Mouse (Mus musculus) myocyte (in vitro differentiated cells): ENCODE measurements around the gene Zbtb1. TPM values are rescaled to one million over a fixed set of nuclear protein-coding genes. Genes with fewer than 3 reads are reported as not detected.

Source experiments
- H3K27me3 ChIP-seq: one replicate; pipeline ENCODE4 v1.6.1; 2011; ENCODE audit not compliant: control insufficient read depth, insufficient read depth, insufficient read length
- H3K36me3 ChIP-seq: one replicate; pipeline ENCODE4 v1.6.1; 2011; ENCODE audit not compliant: control insufficient read depth, insufficient read depth
- H3K4me2 ChIP-seq: one replicate; pipeline ENCODE4 v1.6.1; 2011; ENCODE audit warnings: low read depth, control low read depth
- H3K4me3 ChIP-seq: one replicate; pipeline ENCODE4 v1.5.1; 2011; ENCODE audit warnings: mild to moderate bottlenecking, control low read depth, moderate library complexity
- H3K79me2 ChIP-seq: one replicate; pipeline ENCODE4 v1.6.1; 2011; ENCODE audit not compliant: control insufficient read depth, insufficient read depth
- H3ac ChIP-seq: one replicate; pipeline ENCODE4 v1.6.1; 2011; ENCODE audit not compliant: control insufficient read depth, insufficient read length
- CEBPB ChIP-seq: IDR thresholded peaks from 2 replicates; pipeline ENCODE4 v1.6.1; 2011; ENCODE audit warnings: mild to moderate bottlenecking, moderate library complexity; ENCODE audit not compliant: poor library complexity, insufficient read depth, severe bottlenecking
- E2F4 ChIP-seq: IDR thresholded peaks from one replicate; pipeline ENCODE4 v1.6.1; 2011; ENCODE audit warnings: mild to moderate bottlenecking, control low read depth, moderate library complexity; ENCODE audit not compliant: insufficient read depth
- MAX ChIP-seq: IDR thresholded peaks from one replicate; pipeline ENCODE4 v1.6.1; 2011; ENCODE audit warnings: low read depth, mild to moderate bottlenecking, control low read depth
- MYOD1 ChIP-seq, 3 experiments: IDR thresholded peaks; one replicate each; pipeline ENCODE4 v1.6.1; 2011; ENCODE audit warnings: control low read depth in 2 of 3, low read depth in 2 of 3, mild to moderate bottlenecking in 2 of 3, moderate library complexity in 1 of 3; ENCODE audit not compliant: insufficient read length in 2 of 3, control insufficient read depth in 1 of 3
- MYOG ChIP-seq, 3 experiments: IDR thresholded peaks; one replicate each; pipeline ENCODE4 v1.6.1; 2011; ENCODE audit warnings: control low read depth in 2 of 3, low read depth in 2 of 3, mild to moderate bottlenecking in 2 of 3; ENCODE audit not compliant: insufficient read length in 2 of 3, control insufficient read depth in 1 of 3, insufficient read depth in 1 of 3
- POLR2A ChIP-seq: IDR thresholded peaks from one replicate; pipeline ENCODE4 v1.6.1; 2011; ENCODE audit warnings: low read depth, mild to moderate bottlenecking, control low read depth, moderate library complexity; ENCODE audit not compliant: insufficient read length
- POLR2AphosphoS2 ChIP-seq: IDR thresholded peaks from one replicate; pipeline ENCODE4 v1.6.1; 2011; ENCODE audit warnings: low read depth, control low read depth; ENCODE audit not compliant: insufficient read length
- REST ChIP-seq: IDR thresholded peaks from one replicate; pipeline ENCODE4 v1.6.1; 2011; ENCODE audit warnings: mild to moderate bottlenecking, control low read depth, moderate library complexity; ENCODE audit not compliant: insufficient read depth, insufficient read length
- SRF ChIP-seq: IDR thresholded peaks from one replicate; pipeline ENCODE4 v1.6.1; 2011; ENCODE audit warnings: low read depth; ENCODE audit not compliant: control insufficient read depth, insufficient read length
- TCF12 ChIP-seq: IDR thresholded peaks from one replicate; pipeline ENCODE4 v1.6.1; 2011; ENCODE audit warnings: mild to moderate bottlenecking, control low read depth; ENCODE audit not compliant: poor library complexity, insufficient read depth, severe bottlenecking
- TCF3 ChIP-seq: IDR thresholded peaks from one replicate; pipeline ENCODE4 v1.6.1; 2011; ENCODE audit warnings: low read depth, control low read depth; ENCODE audit not compliant: insufficient read length
- USF1 ChIP-seq: IDR thresholded peaks from one replicate; pipeline ENCODE4 v1.6.1; 2011; ENCODE audit warnings: low read depth, mild to moderate bottlenecking, control low read depth, moderate library complexity
- polyA plus RNA-seq: library from polyadenylated mRNA; unstranded; fragments of >200 nt; fragmentation: generic; extraction: Trizol; gene quantifications from one replicate; pipeline ENCODE4 v1.2.1, GENCODE M21; 2012; ENCODE audit warnings: missing spikeins

The Zbtb1 gene
- polyA plus RNA-seq, 1 experiment: 1.7 TPM

- no peak for TF ChIP-seq MYOG (IDR thresholded peaks at IDR 0.05; ENCODE audit: control insufficient read depth in 1 of 3, insufficient read depth in 1 of 3, insufficient read length in 2 of 3, low read depth in 2 of 3)
- TF ChIP-seq MAX: no peak
- no peak for TF ChIP-seq POLR2AphosphoS2
- no peak for TF ChIP-seq TCF12
- no peak for TF ChIP-seq POLR2A
- TF ChIP-seq E2F4: no peak
- TF ChIP-seq MYOD1 (IDR thresholded peaks at IDR 0.05; ENCODE audit: control insufficient read depth in 1 of 3, insufficient read length in 2 of 3, low read depth in 2 of 3): no peak
- Histone ChIP-seq H3ac (no peak overlapping the region), H3K36me3 (no peaks in the 10 kb centered on the region), H3K27me3 (no peaks in the 10 kb centered on the region), H3K79me2 (no peaks in the 10 kb centered on the region), H3K4me3 (no peak overlapping the region), H3K4me2 (no peak overlapping the region)
These were observed 60.9 kb downstream of the Zbtb1 start for GRCm38 (mm10) chr12:76430879-76431406.

DNA sequence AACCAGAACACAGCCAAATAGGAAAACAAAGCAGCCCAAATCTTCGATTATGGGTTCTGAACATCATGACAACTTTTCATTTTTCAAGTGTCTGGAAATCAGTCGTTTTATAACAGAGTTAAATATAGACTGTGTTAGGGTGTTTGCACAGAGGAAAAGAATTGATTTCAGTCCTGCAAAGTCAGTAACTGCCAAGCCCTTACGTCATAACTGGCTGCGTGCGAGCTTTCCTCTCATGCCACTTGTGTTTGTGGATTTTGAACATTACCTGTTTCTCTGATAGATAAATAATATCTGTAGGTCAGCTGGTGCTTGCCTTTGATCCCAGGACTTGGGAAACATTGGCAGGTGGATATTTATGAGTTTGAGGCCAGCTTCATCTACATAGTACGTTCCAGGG, 61.4 kb downstream of the Zbtb1 start:
- no peak overlapping the region for H3K4me2 ChIP-seq
- H3ac ChIP-seq: no peak overlapping the region
- TF ChIP-seq REST (no peak), USF1 (no peak), POLR2A (no peak), TCF3 (no peak), MYOD1 (IDR thresholded peaks at IDR 0.05; ENCODE audit: control insufficient read depth in 1 of 3, insufficient read length in 2 of 3, low read depth in 2 of 3) (no peak), E2F4 (no peak), MAX (no peak)
- no peaks in the 10 kb centered on the region for H3K79me2 ChIP-seq
- H3K4me3 ChIP-seq: no peak overlapping the region
- no peaks in the 10 kb centered on the region for H3K27me3 ChIP-seq
- no peaks in the 10 kb centered on the region for H3K36me3 ChIP-seq

DNA sequence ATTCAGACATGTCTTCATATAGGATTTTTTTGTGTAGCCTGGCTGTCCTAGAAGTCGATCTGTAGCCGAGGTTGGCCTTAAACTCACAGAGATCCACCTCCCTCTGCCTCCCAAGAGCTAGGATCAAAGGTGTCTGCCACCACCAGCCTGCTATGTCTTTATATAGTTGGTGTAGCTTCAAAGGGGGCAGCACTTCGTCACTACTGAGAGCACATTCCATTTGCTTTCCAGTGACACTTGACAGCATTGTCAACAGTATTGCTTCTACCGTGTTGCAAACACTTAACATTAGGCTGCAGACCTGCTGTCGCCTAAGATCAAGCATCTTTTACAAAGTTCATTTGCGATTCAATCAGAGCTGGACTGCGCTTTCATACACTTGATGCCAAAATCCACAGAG, 64.0 kb downstream of the Zbtb1 start:
- H3K27me3 ChIP-seq: no peaks in the 10 kb centered on the region
- no peaks in the 10 kb centered on the region for H3K79me2 ChIP-seq
- H3ac ChIP-seq: no peak overlapping the region
- TF ChIP-seq CEBPB: no peak
- no peak for TF ChIP-seq USF1
- no peak for TF ChIP-seq POLR2A
- TF ChIP-seq POLR2AphosphoS2: no peak
- TF ChIP-seq MYOG (IDR thresholded peaks at IDR 0.05; ENCODE audit: control insufficient read depth in 1 of 3, insufficient read depth in 1 of 3, insufficient read length in 2 of 3, low read depth in 2 of 3): no peak
- no peak for TF ChIP-seq MYOD1 (IDR thresholded peaks at IDR 0.05; ENCODE audit: control insufficient read depth in 1 of 3, insufficient read length in 2 of 3, low read depth in 2 of 3)
- TF ChIP-seq SRF: no peak
- no peak for TF ChIP-seq TCF3
- TF ChIP-seq E2F4: no peak
- TF ChIP-seq MAX: no peak
- TF ChIP-seq TCF12: no peak
- no peak for TF ChIP-seq REST
- H3K4me2 ChIP-seq: no peak overlapping the region
- no peaks in the 10 kb centered on the region for H3K36me3 ChIP-seq
- H3K4me3 ChIP-seq: no peak overlapping the region

GRCm38 (mm10) chr12:76435084-76435483, 65.0 kb downstream of the Zbtb1 start:
- Histone ChIP-seq H3K36me3 (no peaks in the 10 kb centered on the region), H3K4me3 (no peak overlapping the region), H3K79me2 (no peaks in the 10 kb centered on the region), H3K27me3 (no peaks in the 10 kb centered on the region), H3K4me2 (no peak overlapping the region), H3ac (no peak overlapping the region)
- no peak for TF ChIP-seq CEBPB
- TF ChIP-seq USF1: no peak
- TF ChIP-seq MAX: no peak
- TF ChIP-seq TCF3: no peak
- no peak for TF ChIP-seq POLR2AphosphoS2
- TF ChIP-seq MYOG (IDR thresholded peaks at IDR 0.05; ENCODE audit: control insufficient read depth in 1 of 3, insufficient read depth in 1 of 3, insufficient read length in 2 of 3, low read depth in 2 of 3): no peak
- TF ChIP-seq TCF12: no peak
- no peak for TF ChIP-seq SRF
- no peak for TF ChIP-seq E2F4
- TF ChIP-seq MYOD1 (IDR thresholded peaks at IDR 0.05; ENCODE audit: control insufficient read depth in 1 of 3, insufficient read length in 2 of 3, low read depth in 2 of 3): no peak
- TF ChIP-seq REST: no peak
- TF ChIP-seq POLR2A: no peak

DNA sequence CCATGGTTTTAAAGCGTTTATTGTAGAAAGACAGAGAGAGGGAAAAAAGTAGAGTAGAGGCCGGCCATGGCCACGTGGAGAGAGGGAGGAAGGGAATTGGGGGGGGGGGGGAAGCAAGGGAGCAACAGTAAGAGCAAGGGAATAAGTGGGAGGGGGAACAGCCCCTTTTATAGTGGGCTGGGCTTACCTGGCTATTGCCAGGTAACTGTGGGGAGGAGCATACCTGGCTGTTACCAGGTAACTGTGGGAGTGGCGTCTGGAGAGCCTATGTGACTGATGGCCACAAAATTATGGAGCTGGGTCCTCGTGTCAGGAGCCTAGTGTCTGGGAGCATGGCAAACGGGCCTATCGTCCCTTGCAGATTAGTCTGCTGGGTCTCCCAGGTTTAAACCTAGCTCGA, 65.5 kb downstream of the Zbtb1 start:
- Histone ChIP-seq H3K4me2 (no peak overlapping the region), H3K4me3 (no peak overlapping the region), H3K36me3 (no peaks in the 10 kb centered on the region), H3K79me2 (no peaks in the 10 kb centered on the region), H3K27me3 (no peaks in the 10 kb centered on the region), H3ac (no peak overlapping the region)
- TF ChIP-seq TCF12 (no peak), MYOG (IDR thresholded peaks at IDR 0.05; ENCODE audit: control insufficient read depth in 1 of 3, insufficient read depth in 1 of 3, insufficient read length in 2 of 3, low read depth in 2 of 3) (no peak), REST (no peak), CEBPB (no peak), E2F4 (no peak), USF1 (no peak), SRF (no peak), TCF3 (no peak)
